Mouse (Mus musculus): Measurements from ENCODE around the gene Nup210l.

Gene Nup210l

GRCm38 (mm10) chr3:90256731-90257530 is 153.0 kb downstream of the Nup210l start:
- no peak for DNase-seq (ENCODE audit: low read depth)

GRCm38 (mm10) chr3:90258521-90258920 is 154.6 kb downstream of the Nup210l start:
- no peak for DNase-seq (ENCODE audit: low read depth)
